Mouse (Mus musculus) forebrain, embryonic 11.5 days (tissue): ENCODE data around the gene 9130230L23Rik. TPM values are rescaled to one million over a fixed set of nuclear protein-coding genes. Genes with fewer than 3 reads are reported as not detected.
"Not testable (repeated sequence)": the region's sequence is repeated elsewhere in the genome, so short reads cannot be mapped to it uniquely, and the experiment has no call there.

Experiments
- ATAC-seq: fragments of 200-750 bp; cut with Nextera tagmentation; replicated peaks from 2 replicates; pipeline ENCODE4 v1.8.0; 2017; ENCODE audit warnings: moderate TSS enrichment; ENCODE audit not compliant: low FRiP score
- DNase-seq: peaks from one replicate; pipeline ENCODE4 v3.0.0-alpha.2; 2017; ENCODE audit warnings: low spot score
- H3K27ac ChIP-seq: fragments of 300-500 bp; sonication (generic); 2 replicates; pipeline ENCODE4 v1.5.1; 2014; ENCODE audit warnings: low read depth, low read length
- H3K27me3 ChIP-seq: fragments of 300-500 bp; sonication (generic); 2 replicates; pipeline ENCODE4 v1.6.1; 2014; ENCODE audit warnings: mild to moderate bottlenecking, low read length, mixed read lengths; ENCODE audit not compliant: control insufficient read depth, insufficient read depth
- H3K36me3 ChIP-seq: fragments of 300-500 bp; sonication (generic); 2 replicates; pipeline ENCODE4 v1.6.1; 2014; ENCODE audit warnings: mild to moderate bottlenecking, low read length, moderate library complexity, mixed read lengths; ENCODE audit not compliant: control insufficient read depth, insufficient read depth
- H3K4me1 ChIP-seq: fragments of 300-500 bp; sonication (generic); replicated peaks from 2 replicates; pipeline ENCODE4 v1.6.1; 2014; ENCODE audit warnings: low read length, mixed read lengths; ENCODE audit not compliant: control insufficient read depth, insufficient read depth
- H3K4me2 ChIP-seq: fragments of 300-500 bp; sonication (generic); 2 replicates; pipeline ENCODE4 v1.6.1; 2014; ENCODE audit warnings: low read depth, mild to moderate bottlenecking, low read length, moderate library complexity, mixed read lengths; ENCODE audit not compliant: severe bottlenecking
- H3K4me3 ChIP-seq: fragments of 300-500 bp; sonication (generic); 2 replicates; pipeline ENCODE4 v1.5.1; 2014; ENCODE audit warnings: low read depth, low read length
- H3K9ac ChIP-seq: fragments of 300-500 bp; sonication (generic); 2 replicates; pipeline ENCODE4 v1.6.1; 2014; ENCODE audit warnings: low read length
- H3K9me3 ChIP-seq: fragments of 300-500 bp; sonication (generic); 2 replicates; pipeline ENCODE4 v1.6.1; 2016; ENCODE audit warnings: low read length, mixed read lengths; ENCODE audit not compliant: control insufficient read depth
- WGBS: fragments of 180-500 bp; shearing (Covaris S2); extraction: QIAGEN DNeasy Blood & Tissue Kit; methylation state at CpG from one replicate; pipeline ENCODE4 v1.1.7; 2014; 5-methylcytosine and 5-hydroxymethylcytosine counted together
- polyA plus RNA-seq: library from polyadenylated mRNA; unstranded; fragments of >200 nt; fragmentation: Nextera tagmentation; extraction: Ambion mirVana; gene quantifications from 2 replicates; pipeline ENCODE4 v1.2.1, GENCODE M21; 2014

The 9130230L23Rik gene
- polyA plus RNA-seq, 1 experiment from 2014 or later = 0.32 TPM

DNA sequence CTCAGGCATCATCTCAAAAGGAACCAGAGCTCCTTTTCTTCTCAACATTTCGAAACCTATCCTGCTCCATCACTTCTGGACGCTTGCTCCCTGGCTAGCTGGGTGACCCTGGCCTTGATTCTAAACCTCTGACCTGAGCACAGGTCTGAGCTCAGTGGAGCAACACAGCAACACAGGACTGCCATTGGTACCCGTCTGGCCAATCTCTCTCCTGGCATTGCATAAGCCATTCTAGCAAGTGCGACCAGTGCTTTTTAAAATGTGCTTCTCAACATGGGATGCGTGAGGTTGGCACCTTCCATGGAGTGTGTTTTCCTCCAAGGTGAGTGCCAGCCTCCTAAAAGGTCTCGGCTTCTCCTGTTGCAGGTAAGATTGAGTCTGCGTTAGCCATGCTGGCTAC, 5.0 kb downstream of the 9130230L23Rik start:
- DNase-seq (peak; percentile 46), ATAC-seq (no peak)
- H3K36me3 ChIP-seq = no peaks in the 10 kb centered on the region
- no peak overlapping the region for H3K4me3 ChIP-seq
- 88% methylated on average over 7 of the region's 7 CpGs for WGBS
- no peaks in the 10 kb centered on the region for H3K9me3 ChIP-seq
- H3K9ac ChIP-seq = no peak overlapping the region
- no peak overlapping the region for H3K4me2 ChIP-seq
- no peaks in the 10 kb centered on the region for H3K4me1 ChIP-seq
- no peaks in the 10 kb centered on the region for H3K27me3 ChIP-seq
- H3K27ac ChIP-seq = no peak overlapping the region

DNA sequence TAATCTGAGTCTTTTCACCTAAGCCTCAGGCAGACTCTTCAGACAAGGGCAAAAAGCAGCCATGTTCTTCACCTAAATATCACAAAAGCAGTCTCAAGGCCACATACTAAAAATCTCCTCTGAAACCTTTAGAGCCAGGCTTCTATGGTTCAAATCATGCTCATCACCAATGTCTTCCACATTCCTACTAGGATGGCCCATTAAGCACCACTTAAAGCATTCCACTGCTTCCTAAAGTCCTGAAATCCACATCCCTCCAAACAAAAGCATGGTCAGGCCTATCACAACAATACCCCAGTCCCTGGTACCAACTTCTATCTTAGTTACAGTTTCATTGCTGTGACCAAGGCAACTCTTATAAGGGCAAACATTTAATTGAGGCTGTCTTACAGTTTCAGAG, 6.3 kb downstream of the 9130230L23Rik start:
- ATAC-seq (no peak), DNase-seq (no peak)
- Histone ChIP-seq H3K4me3 (no peak overlapping the region), H3K36me3 (no peaks in the 10 kb centered on the region), H3K4me1 (no peaks in the 10 kb centered on the region), H3K9me3 (no peaks in the 10 kb centered on the region), H3K27ac (no peak overlapping the region), H3K27me3 (no peaks in the 10 kb centered on the region), H3K9ac (no peak overlapping the region), H3K4me2 (no peak overlapping the region)

- no peaks in the 10 kb centered on the region for H3K9me3 ChIP-seq
- no peak overlapping the region for H3K27ac ChIP-seq
- no peak for ATAC-seq
- no peaks in the 10 kb centered on the region for H3K4me1 ChIP-seq
- no peak overlapping the region for H3K9ac ChIP-seq
- no peak for DNase-seq
- H3K36me3 ChIP-seq = no peaks in the 10 kb centered on the region
- H3K4me3 ChIP-seq = no peak overlapping the region
- no peak overlapping the region for H3K4me2 ChIP-seq
- 83% methylated on average over 6 of the region's 6 CpGs for WGBS
- H3K27me3 ChIP-seq = no peaks in the 10 kb centered on the region
These were observed 9.4 kb downstream of the 9130230L23Rik start for GRCm38 (mm10) chr5:65994643-65995042.

DNA sequence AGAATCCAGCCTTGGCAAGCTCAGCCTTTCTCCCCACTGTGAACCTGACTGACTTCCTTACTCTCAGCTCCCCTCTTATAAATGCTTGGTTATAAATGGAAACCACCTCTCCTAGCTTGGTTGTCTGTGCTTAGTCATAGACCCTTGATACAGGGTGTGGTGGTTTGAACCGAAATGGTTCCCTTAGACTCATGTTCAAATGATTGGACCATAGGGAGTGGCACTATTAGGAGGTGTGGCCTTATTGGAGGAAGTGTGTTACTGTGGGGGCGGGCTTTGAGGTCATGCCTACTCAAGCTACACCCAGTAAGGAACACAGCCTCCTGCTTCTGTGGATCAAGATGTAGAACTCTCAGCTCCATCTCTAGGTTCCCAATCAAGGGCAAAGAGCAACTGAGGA, 12.9 kb downstream of the 9130230L23Rik start:
- H3K27me3 ChIP-seq = no peaks in the 10 kb centered on the region
- H3K9ac ChIP-seq = no peak overlapping the region
- no peaks in the 10 kb centered on the region for H3K9me3 ChIP-seq
- H3K4me2 ChIP-seq = no peak overlapping the region
- H3K36me3 ChIP-seq = no peaks in the 10 kb centered on the region
- 89% methylated on average over 2 of the region's 2 CpGs for WGBS
- H3K4me3 ChIP-seq = no peak overlapping the region
- H3K27ac ChIP-seq = no peak overlapping the region
- ATAC-seq (no peak), DNase-seq (no peak)
- no peaks in the 10 kb centered on the region for H3K4me1 ChIP-seq

- H3K36me3 ChIP-seq, H3K9ac ChIP-seq, H3K4me3 ChIP-seq, H3K27ac ChIP-seq, H3K9me3 ChIP-seq, H3K27me3 ChIP-seq, H3K4me1 ChIP-seq, ATAC-seq, DNase-seq, H3K4me2 ChIP-seq: not testable (repeated sequence)
- WGBS = 68% methylated on average over 3 of the region's 3 CpGs
These were observed 17.1 kb downstream of the 9130230L23Rik start for GRCm38 (mm10) chr5:65987004-65987403.

DNA sequence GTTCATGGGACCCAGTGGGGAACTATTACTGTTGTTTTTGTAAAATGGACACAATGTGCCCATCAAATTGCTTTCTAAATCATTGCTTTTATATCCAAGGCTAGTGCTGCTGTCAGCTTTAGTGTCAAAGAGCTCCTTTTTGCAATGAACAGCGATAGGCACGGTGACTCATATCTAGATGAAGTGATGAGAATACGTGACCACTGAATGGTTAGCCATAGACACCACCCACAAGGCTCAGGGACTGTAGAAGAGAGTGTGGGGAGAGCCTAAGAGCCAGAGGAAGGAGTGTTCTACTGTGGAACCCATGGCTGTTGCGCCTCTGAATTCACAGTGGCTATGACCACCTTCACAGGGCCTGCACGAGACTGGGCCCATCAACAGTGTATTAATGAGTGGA, 17.7 kb downstream of the 9130230L23Rik start:
- Histone ChIP-seq H3K27ac (no peak overlapping the region), H3K9me3 (no peaks in the 10 kb centered on the region), H3K4me2 (no peak overlapping the region), H3K4me1 (no peaks in the 10 kb centered on the region), H3K27me3 (no peaks in the 10 kb centered on the region), H3K9ac (no peak overlapping the region), H3K36me3 (no peaks in the 10 kb centered on the region), H3K4me3 (no peak overlapping the region)
- 87% methylated on average over 5 of the region's 5 CpGs for WGBS
- DNase-seq (no peak), ATAC-seq (no peak)

DNA sequence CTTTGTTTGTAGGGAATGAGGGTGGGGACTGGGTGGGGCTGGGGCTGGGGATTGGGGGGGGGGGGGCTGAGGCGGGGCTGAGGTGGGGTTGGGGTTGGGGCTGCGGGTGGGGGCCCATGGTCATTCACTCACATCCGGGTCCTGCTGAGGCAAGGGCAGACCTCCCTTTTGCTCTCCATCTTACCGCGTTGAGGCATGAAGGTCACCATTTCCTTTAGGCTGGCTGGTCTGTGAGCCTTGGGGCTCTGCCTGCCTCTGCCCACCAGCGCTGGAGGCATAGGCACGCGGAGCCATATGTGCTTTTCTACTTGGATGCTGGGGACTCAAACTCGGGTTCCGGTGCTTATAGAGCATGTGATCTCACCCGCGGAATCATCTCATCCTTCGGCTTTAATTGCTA, 28.4 kb downstream of the 9130230L23Rik start:
- Histone ChIP-seq H3K9me3 (no peaks in the 10 kb centered on the region), H3K36me3 (no peaks in the 10 kb centered on the region), H3K27me3 (no peaks in the 10 kb centered on the region), H3K4me1 (no peaks in the 10 kb centered on the region), H3K4me3 (no peak overlapping the region), H3K27ac (no peak overlapping the region), H3K4me2 (no peak overlapping the region), H3K9ac (no peak overlapping the region)
- 86% methylated on average over 13 of the region's 13 CpGs for WGBS
- DNase-seq = no peak
- ATAC-seq = no peak

DNA sequence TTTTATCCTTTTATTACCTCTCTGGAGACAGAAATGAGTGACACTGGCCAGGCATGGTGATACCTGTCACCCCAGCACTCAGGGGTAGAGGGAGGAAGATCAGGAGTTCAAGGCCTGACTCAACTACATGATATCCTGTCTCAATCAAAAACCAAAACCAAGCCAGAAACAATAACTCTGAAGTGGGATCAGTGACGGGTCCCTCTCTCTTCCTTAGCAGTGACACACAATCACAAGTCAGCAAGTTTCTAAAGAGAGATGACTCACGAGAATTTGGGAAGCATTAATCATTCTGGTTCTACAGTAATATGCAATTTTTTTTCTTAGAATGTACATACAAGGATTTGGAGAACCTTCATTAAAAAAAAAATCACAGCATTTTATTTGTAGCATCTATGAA, 30.9 kb downstream of the 9130230L23Rik start:
- Histone ChIP-seq H3K4me3 (no peak overlapping the region), H3K36me3 (no peaks in the 10 kb centered on the region), H3K4me1 (no peaks in the 10 kb centered on the region), H3K27me3 (no peaks in the 10 kb centered on the region), H3K9me3 (no peaks in the 10 kb centered on the region), H3K9ac (no peak overlapping the region), H3K4me2 (no peak overlapping the region), H3K27ac (no peak overlapping the region)
- WGBS = 79% methylated on average over 2 of the region's 2 CpGs
- ATAC-seq (no peak), DNase-seq (no peak)

DNA sequence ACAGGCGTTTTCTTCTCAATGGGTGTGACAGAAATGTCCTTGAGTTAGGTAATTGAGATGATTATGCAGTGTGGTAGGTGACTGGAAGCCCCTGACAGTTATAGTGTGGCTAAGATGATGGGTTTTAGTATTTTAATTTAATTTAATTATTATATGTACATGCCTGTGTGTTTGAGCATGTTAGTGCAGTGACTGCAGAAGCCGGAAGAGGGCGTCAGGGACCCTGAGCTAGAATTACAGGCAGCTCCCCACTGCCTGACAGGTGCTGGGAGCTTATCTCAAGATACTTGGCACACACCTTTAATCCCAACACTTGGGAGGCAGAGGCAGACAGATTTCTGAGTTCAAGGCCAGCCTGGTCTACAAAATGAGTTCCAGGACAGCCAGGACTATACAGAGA, 36.1 kb downstream of the 9130230L23Rik start:
- no peak overlapping the region for H3K4me2 ChIP-seq
- no peak overlapping the region for H3K4me3 ChIP-seq
- DNase-seq = no peak
- no peak for ATAC-seq
- WGBS = 93% methylated on average over 3 of the region's 3 CpGs
- H3K27ac ChIP-seq = no peak overlapping the region
- no peaks in the 10 kb centered on the region for H3K36me3 ChIP-seq
- H3K9ac ChIP-seq = no peak overlapping the region
- no peaks in the 10 kb centered on the region for H3K4me1 ChIP-seq
- H3K27me3 ChIP-seq = no peaks in the 10 kb centered on the region
- no peaks in the 10 kb centered on the region for H3K9me3 ChIP-seq
